Mouse (Mus musculus) heart, postnatal 14 days (tissue): ENCODE results near the gene 4930590J08Rik. TPM values are rescaled to one million over a fixed set of nuclear protein-coding genes. Genes with fewer than 3 reads are reported as not detected.
"Not testable (repeated sequence)": the region's sequence is repeated elsewhere in the genome, so short reads cannot be mapped to it uniquely, and the experiment has no call there.

Experiments used
- DNase-seq, 2 experiments: peaks; one replicate each; pipeline ENCODE4 v3.0.0; 2021 to 2022
- intact Hi-C: fragments of 180-260 bp; cut with DNase I; formaldehyde crosslinking; loops from one replicate; pipeline ENCODE4 v1.15.1; 2025
- long read RNA-seq, 2 experiments: library from polyadenylated mRNA; stranded (forward); transcript quantifications; one replicate each; pipeline ENCODE4 v2.0.0; 2021
- total RNA-seq, 2 experiments: library from RNA; stranded (reverse); gene quantifications; 2 replicates each; pipeline ENCODE4 v1.2.3; 2021

The 4930590J08Rik gene
- total RNA-seq: under 1 TPM; 0.76 to 0.93 TPM
- long read RNA-seq, experiment 1: 0 reads
- long read RNA-seq, experiment 2: 0 reads

GRCm38 (mm10) chr6:91902509-91902908 is at the start of gene 4930590J08Rik:
TSS of gene 4930590J08Rik (plus strand) at chr6:91902809.
- intact Hi-C loops: loop anchor here (5.0 to 10.0 kb wide), 3 partner anchors 75 to 365 kb away; partner anchors contain the start of gene Fgd5
- not testable (repeated sequence) for DNase-seq

GRCm38 (mm10) chr6:91858339-91858738 is 44.3 kb upstream of the 4930590J08Rik start:
- intact Hi-C loops: loop anchor here (10.0 kb wide), 1 partner anchor 284 kb away; no protein-coding TSS in a partner anchor
- DNase-seq: no peak

- intact Hi-C loops: no loop called here
- no peak for DNase-seq
These were observed 39.8 kb upstream of the 4930590J08Rik start for GRCm38 (mm10) chr6:91862848-91863247.

- intact Hi-C loops: no loop called here
These were observed 38.0 kb upstream of the 4930590J08Rik start for GRCm38 (mm10) chr6:91864595-91864994.

GRCm38 (mm10) chr6:91865601-91866000 is 37.0 kb upstream of the 4930590J08Rik start:
- intact Hi-C loops: no loop called here
- no peak for DNase-seq

More at GRCm38 (mm10) chr6:91864595-91864994, 38.0 kb upstream of the 4930590J08Rik start:
- no peak for DNase-seq

- no peak for DNase-seq
- intact Hi-C loops: no loop called here
These were observed 34.5 kb upstream of the 4930590J08Rik start for GRCm38 (mm10) chr6:91868091-91868490.

- intact Hi-C loops: no loop called here
- DNase-seq: no peak
These were observed 29.8 kb upstream of the 4930590J08Rik start for GRCm38 (mm10) chr6:91872781-91873180.

GRCm38 (mm10) chr6:91877885-91878651 is 24.5 kb upstream of the 4930590J08Rik start, which contains the start of gene Ccdc174:
TSS of gene Ccdc174 (plus strand) at chr6:91878053.
- DNase-seq: peak; percentile 86 to 90
- intact Hi-C loops: no loop called here

GRCm38 (mm10) chr6:91883859-91884258 is 18.8 kb upstream of the 4930590J08Rik start:
- no peak for DNase-seq
- intact Hi-C loops: no loop called here

- intact Hi-C loops: no loop called here
- no peak for DNase-seq
These were observed 13.2 kb upstream of the 4930590J08Rik start for GRCm38 (mm10) chr6:91889255-91889906.

GRCm38 (mm10) chr6:91890615-91891014 is 12.0 kb upstream of the 4930590J08Rik start:
- intact Hi-C loops: no loop called here
- no peak for DNase-seq

GRCm38 (mm10) chr6:91891776-91892175 is 10.8 kb upstream of the 4930590J08Rik start:
- no peak for DNase-seq
- intact Hi-C loops: no loop called here

- no peak for DNase-seq
- intact Hi-C loops: no loop called here
These were observed 5.8 kb upstream of the 4930590J08Rik start for GRCm38 (mm10) chr6:91896783-91897182.

- intact Hi-C loops: loop anchor here (1.0 to 10.0 kb wide), 4 partner anchors 76 to 366 kb away; partner anchors contain the start of gene Fgd5
- DNase-seq: peak; percentile 82 to 88
These were observed 1.1 kb upstream of the 4930590J08Rik start for GRCm38 (mm10) chr6:91901505-91901904.

- DNase-seq: no peak
- intact Hi-C loops: no loop called here
These were observed 11.4 kb downstream of the 4930590J08Rik start for GRCm38 (mm10) chr6:91914011-91914410.

GRCm38 (mm10) chr6:91917286-91917685 is 14.7 kb downstream of the 4930590J08Rik start:
- no peak for DNase-seq
- intact Hi-C loops: no loop called here

GRCm38 (mm10) chr6:91917716-91918115 is 15.1 kb downstream of the 4930590J08Rik start:
- DNase-seq: no peak
- intact Hi-C loops: no loop called here

GRCm38 (mm10) chr6:91931231-91931630 is 28.6 kb downstream of the 4930590J08Rik start:
- no peak for DNase-seq
- intact Hi-C loops: no loop called here

GRCm38 (mm10) chr6:91938491-91938890 is 35.9 kb downstream of the 4930590J08Rik start:
- intact Hi-C loops: no loop called here
- no peak for DNase-seq

GRCm38 (mm10) chr6:91948426-91948825 is 45.8 kb downstream of the 4930590J08Rik start:
- intact Hi-C loops: no loop called here
- no peak for DNase-seq

- intact Hi-C loops, DNase-seq: not testable (repeated sequence)
These were observed 55.4 kb downstream of the 4930590J08Rik start for GRCm38 (mm10) chr6:91958015-91958414.
